Mouse (Mus musculus) bone marrow macrophage, adult 2 months (primary cell): ENCODE measurements around the gene Gm45062. TPM values are rescaled to one million over a fixed set of nuclear protein-coding genes. Genes with fewer than 3 reads are reported as not detected.

Experiments
- H3K27ac ChIP-seq: 2 replicates; pipeline ENCODE4 v1.5.1; 2012; ENCODE audit warnings: low read depth, low read length; ENCODE audit not compliant: insufficient read depth
- H3K4me1 ChIP-seq: 2 replicates; pipeline ENCODE4 v1.6.1; 2012; ENCODE audit warnings: low read length; ENCODE audit not compliant: control insufficient read depth, insufficient read depth
- H3K4me3 ChIP-seq: 2 replicates; pipeline ENCODE4 v1.5.1; 2012; ENCODE audit warnings: mild to moderate bottlenecking, low read length, moderate library complexity; ENCODE audit not compliant: insufficient read depth
- CTCF ChIP-seq: IDR thresholded peaks from 2 replicates; pipeline ENCODE4 v1.5.1; 2012; ENCODE audit warnings: low read depth, mild to moderate bottlenecking, low read length, moderate library complexity
- POLR2A ChIP-seq: IDR thresholded peaks from 2 replicates; pipeline ENCODE4 v1.6.1; 2012; ENCODE audit warnings: mild to moderate bottlenecking, low read depth, low read length, borderline replicate concordance
- polyA plus RNA-seq: library from polyadenylated mRNA; stranded (reverse); fragments of >200 nt; gene quantifications from 2 replicates; pipeline ENCODE4 v1.2.4, GENCODE M21; 2012; ENCODE audit not compliant: missing spikeins, insufficient read depth, insufficient read length

Gm45062 gene
- polyA plus RNA-seq, 1 experiment = 2.5 TPM

GRCm38 (mm10) chr6:8349060-8349670, 89.9 kb downstream of the Gm45062 start:
- H3K4me3 ChIP-seq = no peak overlapping the region
- no peak overlapping the region for H3K27ac ChIP-seq
- peaks cover 10% of the 10 kb centered on the region for H3K4me1 ChIP-seq
- TF ChIP-seq CTCF = no peak
- TF ChIP-seq POLR2A = no peak

GRCm38 (mm10) chr6:8351507-8351906, 92.3 kb downstream of the Gm45062 start:
- TF ChIP-seq POLR2A (no peak), CTCF (no peak)
- no peak overlapping the region for H3K4me3 ChIP-seq
- H3K4me1 ChIP-seq = peaks cover 8% of the 10 kb centered on the region; the same call in 1 of the 2 replicates
- no peak overlapping the region for H3K27ac ChIP-seq

GRCm38 (mm10) chr6:8352533-8353168, 93.4 kb downstream of the Gm45062 start:
- H3K4me1 ChIP-seq = 0 out of 2 replicates have a peak, but pooled peaks cover 3% of the 10 kb centered on the region
- no peak for TF ChIP-seq POLR2A
- no peak for TF ChIP-seq CTCF
- no peak overlapping the region for H3K27ac ChIP-seq
- no peak overlapping the region for H3K4me3 ChIP-seq

GRCm38 (mm10) chr6:8353461-8353860, 94.2 kb downstream of the Gm45062 start:
- TF ChIP-seq CTCF = no peak
- TF ChIP-seq POLR2A = no peak
- Histone ChIP-seq H3K27ac (no peak overlapping the region), H3K4me1 (0 out of 2 replicates have a peak, but pooled peaks cover 3% of the 10 kb centered on the region), H3K4me3 (no peak overlapping the region)

- 0 out of 2 replicates have a peak, but pooled peaks cover 3% of the 10 kb centered on the region for H3K4me1 ChIP-seq
- no peak overlapping the region for H3K27ac ChIP-seq
- TF ChIP-seq POLR2A (no peak), CTCF (no peak)
- H3K4me3 ChIP-seq = no peak overlapping the region
Measured at GRCm38 (mm10) chr6:8354846-8355245, 95.6 kb downstream of the Gm45062 start.

- no peak for TF ChIP-seq CTCF
- TF ChIP-seq POLR2A = no peak
- H3K27ac ChIP-seq = no peak overlapping the region
- H3K4me1 ChIP-seq = 0 out of 2 replicates have a peak, but pooled peaks cover 3% of the 10 kb centered on the region
- H3K4me3 ChIP-seq = no peak overlapping the region
Measured at GRCm38 (mm10) chr6:8358232-8358631, 99.0 kb downstream of the Gm45062 start.

GRCm38 (mm10) chr6:8358782-8359181, 99.5 kb downstream of the Gm45062 start:
- H3K4me1 ChIP-seq = 0 out of 2 replicates have a peak, but pooled peaks cover 3% of the 10 kb centered on the region
- H3K4me3 ChIP-seq = no peak overlapping the region
- TF ChIP-seq POLR2A = no peak
- no peak for TF ChIP-seq CTCF
- H3K27ac ChIP-seq = no peak overlapping the region

- H3K4me1 ChIP-seq = no peaks in the 10 kb centered on the region
- H3K4me3 ChIP-seq = no peak overlapping the region
- no peak for TF ChIP-seq CTCF
- no peak for TF ChIP-seq POLR2A
- no peak overlapping the region for H3K27ac ChIP-seq
Measured at GRCm38 (mm10) chr6:8360805-8361204, 101.6 kb downstream of the Gm45062 start.

GRCm38 (mm10) chr6:8364033-8364756, 104.9 kb downstream of the Gm45062 start:
- H3K27ac ChIP-seq = no peak overlapping the region
- TF ChIP-seq CTCF = no peak
- no peak for TF ChIP-seq POLR2A
- H3K4me3 ChIP-seq = no peak overlapping the region
- no peaks in the 10 kb centered on the region for H3K4me1 ChIP-seq

GRCm38 (mm10) chr6:8364757-8365150, 105.5 kb downstream of the Gm45062 start:
- no peak for TF ChIP-seq CTCF
- TF ChIP-seq POLR2A = no peak
- Histone ChIP-seq H3K4me1 (no peaks in the 10 kb centered on the region), H3K4me3 (no peak overlapping the region), H3K27ac (no peak overlapping the region)
